Mouse (Mus musculus) lung, postnatal 14 days (tissue): ENCODE results near the gene Foxred2.
A peak's percentile ranks its signal among the peaks of the same experiment; 100 is the strongest.

Source experiments
- DNase-seq: peaks from one replicate; pipeline ENCODE4 v3.0.0; 2021

Gene Foxred2

GRCm38 (mm10) chr15:77914507-77914906 lies 42.0 kb downstream of the Foxred2 start:
- no peak for DNase-seq

- no peak for DNase-seq
Observed at GRCm38 (mm10) chr15:77913054-77913453, 43.5 kb downstream of the Foxred2 start.

GRCm38 (mm10) chr15:77912585-77912984 lies 43.9 kb downstream of the Foxred2 start:
- no peak for DNase-seq

- no peak for DNase-seq
Observed at GRCm38 (mm10) chr15:77912048-77912447, 44.5 kb downstream of the Foxred2 start.

- DNase-seq = peak; percentile 68
Observed at GRCm38 (mm10) chr15:77911065-77911464, 45.5 kb downstream of the Foxred2 start.

- DNase-seq = no peak
Observed at GRCm38 (mm10) chr15:77907646-77908518, 48.6 kb downstream of the Foxred2 start.

- no peak for DNase-seq
Observed at GRCm38 (mm10) chr15:77906545-77906944, 50.0 kb downstream of the Foxred2 start.

- DNase-seq = no peak
Observed at GRCm38 (mm10) chr15:77906081-77906480, 50.4 kb downstream of the Foxred2 start.

GRCm38 (mm10) chr15:77905275-77905970 lies 51.1 kb downstream of the Foxred2 start:
- DNase-seq = peak; percentile 83

- DNase-seq = no peak
Observed at GRCm38 (mm10) chr15:77904363-77904892, 52.1 kb downstream of the Foxred2 start.

- no peak for DNase-seq
Observed at GRCm38 (mm10) chr15:77903176-77903575, 53.3 kb downstream of the Foxred2 start.

- no peak for DNase-seq
Observed at GRCm38 (mm10) chr15:77894926-77895325, 61.6 kb downstream of the Foxred2 start.

- peak; percentile 19 for DNase-seq
Observed at GRCm38 (mm10) chr15:77893292-77893691, 63.2 kb downstream of the Foxred2 start.

GRCm38 (mm10) chr15:77892420-77892819 lies 64.1 kb downstream of the Foxred2 start:
- no peak for DNase-seq

- DNase-seq = peak; percentile 40
Observed at GRCm38 (mm10) chr15:77891766-77892165, 64.8 kb downstream of the Foxred2 start.
